Mouse (Mus musculus): Measurements from ENCODE around the gene Csf2rb2. TPM values are rescaled to one million over a fixed set of nuclear protein-coding genes. Genes with fewer than 3 reads are reported as not detected.
"Not testable (repeated sequence)": the region's sequence is repeated elsewhere in the genome, so short reads cannot be mapped to it uniquely, and the experiment has no call there.

Gene Csf2rb2
- polyA plus RNA-seq, 1 experiment = 17.2 TPM

DNA sequence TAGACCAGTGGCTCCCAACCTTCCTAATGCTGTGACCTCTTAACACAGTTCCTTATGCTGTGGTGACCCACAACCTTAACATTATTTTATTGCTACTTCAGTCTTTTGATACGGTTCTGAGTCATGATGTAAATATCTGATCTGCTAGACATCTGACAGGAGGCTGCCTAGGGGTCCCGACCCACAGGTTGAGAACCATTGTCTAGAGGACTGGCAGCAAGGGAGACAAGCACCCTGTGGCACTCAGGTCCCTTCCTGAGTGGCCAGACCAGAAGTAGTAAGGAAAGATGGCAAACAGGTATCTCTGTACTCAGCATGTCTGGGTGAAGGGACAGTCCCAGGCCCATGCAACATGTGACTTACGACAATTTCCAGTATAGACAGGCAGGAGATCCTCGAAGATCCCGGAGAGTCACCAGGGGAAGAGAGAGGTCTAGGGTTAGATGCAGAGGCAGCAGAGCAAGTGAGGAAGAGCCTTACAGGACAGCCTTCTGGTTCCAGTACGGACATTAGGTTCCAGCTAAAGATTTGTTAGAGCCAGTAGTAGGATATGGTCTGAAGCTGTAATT lies 1.8 kb downstream of the Csf2rb2 start:
- DNase-seq = no peak
- 87% methylated on average over 6 of the region's 6 CpGs for WGBS
- no peaks in the 10 kb centered on the region; the same call in 1 of the 2 replicates for H3K4me1 ChIP-seq (replicated peaks; ENCODE audit: control insufficient read depth, insufficient read depth, low read length)
- no peak overlapping the region for H3K27ac ChIP-seq (ENCODE audit: control insufficient read depth, insufficient read depth, low read length)
- H3K27me3 ChIP-seq (ENCODE audit: control insufficient read depth, insufficient read depth, low read length) = no peaks in the 10 kb centered on the region
- no peak overlapping the region for H3K4me3 ChIP-seq (ENCODE audit: control insufficient read depth, insufficient read depth, low read length)
- no peak for TF ChIP-seq POLR2A (IDR thresholded peaks at IDR 0.05; ENCODE audit: control insufficient read depth, extremely low read depth, insufficient read depth, low read length, poor library complexity)
- no peak for TF ChIP-seq CTCF (IDR thresholded peaks at IDR 0.05; ENCODE audit: borderline replicate concordance, control insufficient read depth, extremely low read depth, insufficient read depth, low read length, poor library complexity)
- H3K36me3 ChIP-seq (ENCODE audit: control insufficient read depth, insufficient read depth, low read length) = no peaks in the 10 kb centered on the region

DNA sequence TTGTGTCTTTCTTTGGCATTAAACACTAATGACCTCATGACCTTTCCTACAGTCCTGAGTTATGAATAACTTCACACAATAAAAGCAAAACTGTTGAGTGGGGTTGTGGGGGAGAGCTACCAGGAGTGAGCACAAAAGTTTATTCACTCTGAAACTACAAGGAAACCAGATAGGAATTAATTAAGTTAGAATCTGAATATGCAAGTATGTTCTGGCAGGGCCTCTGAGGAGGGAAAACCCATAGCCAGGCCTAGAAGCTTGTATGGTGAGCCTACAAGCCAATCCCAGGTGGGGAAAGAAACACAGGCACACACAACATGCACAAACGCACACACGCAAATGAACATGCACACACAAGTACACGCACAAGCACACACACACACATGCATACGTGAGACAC lies 2.8 kb downstream of the Csf2rb2 start:
- Histone ChIP-seq H3K27me3 (ENCODE audit: control insufficient read depth, insufficient read depth, low read length) (no peaks in the 10 kb centered on the region), H3K27ac (ENCODE audit: control insufficient read depth, insufficient read depth, low read length) (no peak overlapping the region), H3K4me1 (replicated peaks; ENCODE audit: control insufficient read depth, insufficient read depth, low read length) (no peaks in the 10 kb centered on the region; the same call in 1 of the 2 replicates), H3K4me3 (ENCODE audit: control insufficient read depth, insufficient read depth, low read length) (no peak overlapping the region), H3K36me3 (ENCODE audit: control insufficient read depth, insufficient read depth, low read length) (no peaks in the 10 kb centered on the region)
- TF ChIP-seq POLR2A (IDR thresholded peaks at IDR 0.05; ENCODE audit: control insufficient read depth, extremely low read depth, insufficient read depth, low read length, poor library complexity) = no peak
- no peak for TF ChIP-seq CTCF (IDR thresholded peaks at IDR 0.05; ENCODE audit: borderline replicate concordance, control insufficient read depth, extremely low read depth, insufficient read depth, low read length, poor library complexity)
- 97% methylated on average over 4 of the region's 4 CpGs for WGBS
- no peak for DNase-seq

DNA sequence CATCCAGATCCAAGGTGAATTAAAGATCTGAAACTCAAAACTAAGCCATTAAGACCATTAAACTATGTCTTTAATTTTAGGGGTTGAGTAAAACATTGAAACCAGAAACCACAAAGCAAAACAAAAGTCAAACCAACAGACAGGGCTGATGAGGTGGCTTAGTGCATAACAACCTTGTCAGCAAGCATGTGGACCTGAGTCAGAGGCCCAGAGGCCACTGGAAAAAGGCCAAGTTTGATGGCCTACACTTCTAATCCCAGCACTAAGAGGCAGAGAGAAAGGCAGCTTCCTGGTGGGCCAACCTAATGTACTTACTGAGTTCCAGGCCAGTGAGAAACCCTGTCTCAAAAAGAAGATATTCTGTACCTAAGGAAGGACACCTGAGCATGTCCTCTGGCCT lies 4.7 kb downstream of the Csf2rb2 start:
- no peak overlapping the region for H3K27ac ChIP-seq (ENCODE audit: control insufficient read depth, insufficient read depth, low read length)
- H3K36me3 ChIP-seq (ENCODE audit: control insufficient read depth, insufficient read depth, low read length) = no peaks in the 10 kb centered on the region
- no peak overlapping the region for H3K4me3 ChIP-seq (ENCODE audit: control insufficient read depth, insufficient read depth, low read length)
- no peaks in the 10 kb centered on the region for H3K27me3 ChIP-seq (ENCODE audit: control insufficient read depth, insufficient read depth, low read length)
- no peak for DNase-seq
- no peak for TF ChIP-seq CTCF (IDR thresholded peaks at IDR 0.05; ENCODE audit: borderline replicate concordance, control insufficient read depth, extremely low read depth, insufficient read depth, low read length, poor library complexity)
- TF ChIP-seq POLR2A (IDR thresholded peaks at IDR 0.05; ENCODE audit: control insufficient read depth, extremely low read depth, insufficient read depth, low read length, poor library complexity) = no peak
- H3K4me1 ChIP-seq (replicated peaks; ENCODE audit: control insufficient read depth, insufficient read depth, low read length) = no peaks in the 10 kb centered on the region; the same call in 1 of the 2 replicates

DNA sequence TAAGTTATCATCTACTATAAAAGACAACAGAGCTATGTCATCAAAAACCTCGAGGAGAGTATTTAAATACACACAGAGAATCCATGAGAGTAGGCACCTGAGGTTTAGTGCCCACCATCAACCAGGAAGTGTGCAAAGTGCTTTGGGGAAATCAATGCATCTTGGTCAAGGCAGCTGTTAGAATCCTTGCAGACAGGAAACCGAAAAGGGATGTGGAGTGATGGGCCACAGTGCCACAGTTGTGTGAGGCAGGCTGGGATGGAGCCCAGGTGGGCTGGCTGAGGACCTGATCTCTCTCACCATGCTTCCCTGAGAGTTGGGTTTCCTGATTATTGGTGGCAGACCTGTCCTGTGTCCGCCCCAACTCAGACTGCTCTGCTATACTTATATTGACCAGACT lies 5.9 kb downstream of the Csf2rb2 start:
- Histone ChIP-seq H3K4me3 (ENCODE audit: control insufficient read depth, insufficient read depth, low read length) (no peak overlapping the region), H3K4me1 (replicated peaks; ENCODE audit: control insufficient read depth, insufficient read depth, low read length) (no peaks in the 10 kb centered on the region; the same call in 1 of the 2 replicates), H3K36me3 (ENCODE audit: control insufficient read depth, insufficient read depth, low read length) (no peaks in the 10 kb centered on the region), H3K27ac (ENCODE audit: control insufficient read depth, insufficient read depth, low read length) (no peak overlapping the region), H3K27me3 (ENCODE audit: control insufficient read depth, insufficient read depth, low read length) (no peaks in the 10 kb centered on the region)
- 8% methylated on average over 3 of the region's 3 CpGs for WGBS
- DNase-seq = no peak
- TF ChIP-seq CTCF (IDR thresholded peaks at IDR 0.05; ENCODE audit: borderline replicate concordance, control insufficient read depth, extremely low read depth, insufficient read depth, low read length, poor library complexity) = no peak
- no peak for TF ChIP-seq POLR2A (IDR thresholded peaks at IDR 0.05; ENCODE audit: control insufficient read depth, extremely low read depth, insufficient read depth, low read length, poor library complexity)

DNA sequence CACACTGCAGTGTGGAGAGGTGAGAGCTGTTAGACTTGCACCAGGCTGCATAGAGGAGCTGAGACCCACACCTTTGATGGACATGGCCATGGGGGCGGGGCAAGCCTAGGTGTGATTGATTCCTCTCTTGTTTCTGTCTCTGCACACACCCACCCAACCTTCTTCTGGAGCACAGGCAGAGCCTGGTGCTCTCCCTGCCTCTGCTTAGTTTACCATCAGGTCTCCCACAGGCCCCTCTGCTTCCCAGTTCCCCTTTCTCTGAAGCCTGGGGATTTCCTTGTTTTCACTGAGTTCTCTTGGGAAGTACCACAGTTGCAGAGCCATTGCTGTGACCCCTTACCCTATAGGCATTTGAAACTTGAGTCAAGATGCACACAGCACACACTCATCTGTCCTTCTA lies 7.0 kb downstream of the Csf2rb2 start:
- no peaks in the 10 kb centered on the region; the same call in 1 of the 2 replicates for H3K4me1 ChIP-seq (replicated peaks; ENCODE audit: control insufficient read depth, insufficient read depth, low read length)
- H3K36me3 ChIP-seq (ENCODE audit: control insufficient read depth, insufficient read depth, low read length) = no peaks in the 10 kb centered on the region
- WGBS = 84% methylated on average over 1 of the region's 1 CpGs
- TF ChIP-seq POLR2A (IDR thresholded peaks at IDR 0.05; ENCODE audit: control insufficient read depth, extremely low read depth, insufficient read depth, low read length, poor library complexity) (no peak), CTCF (IDR thresholded peaks at IDR 0.05; ENCODE audit: borderline replicate concordance, control insufficient read depth, extremely low read depth, insufficient read depth, low read length, poor library complexity) (no peak)
- no peak for DNase-seq
- no peak overlapping the region for H3K4me3 ChIP-seq (ENCODE audit: control insufficient read depth, insufficient read depth, low read length)
- H3K27me3 ChIP-seq (ENCODE audit: control insufficient read depth, insufficient read depth, low read length) = no peaks in the 10 kb centered on the region
- no peak overlapping the region for H3K27ac ChIP-seq (ENCODE audit: control insufficient read depth, insufficient read depth, low read length)

DNA sequence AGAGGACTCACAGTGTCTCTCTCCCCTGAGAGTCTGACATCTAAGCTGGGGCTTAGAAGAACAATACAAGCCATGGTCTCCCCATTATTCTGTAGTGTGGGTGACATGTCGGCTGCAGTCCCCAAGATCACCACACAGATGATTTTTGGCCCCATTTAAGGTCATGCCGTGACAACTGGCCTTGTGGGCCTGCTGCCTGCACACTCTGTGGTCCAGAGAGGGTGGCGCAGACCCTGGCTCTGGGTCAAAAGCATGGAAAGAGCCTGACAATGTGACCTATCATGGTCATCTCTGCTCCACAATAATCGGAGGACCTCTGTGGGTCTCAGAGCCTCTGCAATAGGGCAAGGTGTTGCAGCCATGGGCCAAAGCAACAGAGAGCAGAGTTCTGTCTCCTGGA lies 11.8 kb downstream of the Csf2rb2 start:
- Histone ChIP-seq H3K4me1 (replicated peaks; ENCODE audit: control insufficient read depth, insufficient read depth, low read length) (peaks cover 6% of the 10 kb centered on the region), H3K27me3 (ENCODE audit: control insufficient read depth, insufficient read depth, low read length) (no peaks in the 10 kb centered on the region), H3K36me3 (ENCODE audit: control insufficient read depth, insufficient read depth, low read length) (no peaks in the 10 kb centered on the region), H3K4me3 (ENCODE audit: control insufficient read depth, insufficient read depth, low read length) (no peak overlapping the region), H3K27ac (ENCODE audit: control insufficient read depth, insufficient read depth, low read length) (no peak overlapping the region)
- TF ChIP-seq CTCF (IDR thresholded peaks at IDR 0.05; ENCODE audit: borderline replicate concordance, control insufficient read depth, extremely low read depth, insufficient read depth, low read length, poor library complexity) = no peak
- no peak for DNase-seq
- 94% methylated on average over 4 of the region's 4 CpGs for WGBS

DNA sequence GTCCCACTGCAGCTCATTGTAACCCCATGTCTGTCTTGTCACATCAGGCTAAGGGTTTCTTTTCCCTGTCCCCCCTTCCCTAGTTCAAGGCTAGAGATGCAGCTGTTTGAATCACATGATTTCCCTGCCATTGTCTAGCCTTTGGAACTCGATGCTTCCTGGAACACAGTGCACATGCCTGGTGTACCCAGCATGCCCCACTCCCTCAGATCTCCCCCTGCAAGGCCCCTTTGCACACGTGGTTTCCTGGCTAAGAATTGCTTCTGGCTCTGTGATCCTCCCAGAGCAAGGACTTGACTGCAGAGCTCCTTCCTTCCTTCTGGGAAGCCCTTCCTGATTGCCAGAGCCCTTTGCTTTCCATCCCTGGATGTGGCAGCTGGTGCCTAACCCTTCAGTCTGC lies 12.3 kb downstream of the Csf2rb2 start:
- not testable (repeated sequence) for H3K27ac ChIP-seq (ENCODE audit: control insufficient read depth, insufficient read depth, low read length); H3K27me3 ChIP-seq (ENCODE audit: control insufficient read depth, insufficient read depth, low read length); H3K36me3 ChIP-seq (ENCODE audit: control insufficient read depth, insufficient read depth, low read length); H3K4me1 ChIP-seq (replicated peaks; ENCODE audit: control insufficient read depth, insufficient read depth, low read length); H3K4me3 ChIP-seq (ENCODE audit: control insufficient read depth, insufficient read depth, low read length); DNase-seq
- WGBS = 0% methylated on average over 2 of the region's 2 CpGs

DNA sequence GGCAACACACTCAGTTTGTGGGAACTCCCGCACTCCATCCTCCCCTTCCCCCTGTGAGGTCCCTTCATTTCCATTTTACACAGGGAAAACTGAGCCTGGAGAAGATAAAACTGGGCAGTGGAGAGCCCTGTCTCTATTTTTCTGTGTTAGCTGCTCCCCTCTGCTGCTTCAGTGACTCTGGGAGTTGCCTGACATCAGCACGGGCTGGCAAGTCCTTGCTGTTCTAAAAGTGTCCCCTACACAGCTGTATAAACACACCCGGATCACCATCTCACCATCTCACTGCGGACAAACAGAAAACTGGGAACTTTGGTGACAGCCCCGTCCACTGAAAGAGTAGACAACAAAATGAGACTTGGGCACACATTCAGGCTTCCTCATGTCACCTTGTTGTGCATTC lies 15.7 kb downstream of the Csf2rb2 start:
- WGBS = 92% methylated on average over 5 of the region's 5 CpGs
- not testable (repeated sequence) for H3K27ac ChIP-seq (ENCODE audit: control insufficient read depth, insufficient read depth, low read length); H3K4me3 ChIP-seq (ENCODE audit: control insufficient read depth, insufficient read depth, low read length); DNase-seq; H3K27me3 ChIP-seq (ENCODE audit: control insufficient read depth, insufficient read depth, low read length); H3K4me1 ChIP-seq (replicated peaks; ENCODE audit: control insufficient read depth, insufficient read depth, low read length); H3K36me3 ChIP-seq (ENCODE audit: control insufficient read depth, insufficient read depth, low read length)
